Mouse (Mus musculus): ENCODE results near the gene Mcm10. TPM values are rescaled to one million over a fixed set of nuclear protein-coding genes. Genes with fewer than 3 reads are reported as not detected.

The Mcm10 gene
- 1 to 10 TPM; 3.4 to 4.0 TPM for total RNA-seq (2021)

DNA sequence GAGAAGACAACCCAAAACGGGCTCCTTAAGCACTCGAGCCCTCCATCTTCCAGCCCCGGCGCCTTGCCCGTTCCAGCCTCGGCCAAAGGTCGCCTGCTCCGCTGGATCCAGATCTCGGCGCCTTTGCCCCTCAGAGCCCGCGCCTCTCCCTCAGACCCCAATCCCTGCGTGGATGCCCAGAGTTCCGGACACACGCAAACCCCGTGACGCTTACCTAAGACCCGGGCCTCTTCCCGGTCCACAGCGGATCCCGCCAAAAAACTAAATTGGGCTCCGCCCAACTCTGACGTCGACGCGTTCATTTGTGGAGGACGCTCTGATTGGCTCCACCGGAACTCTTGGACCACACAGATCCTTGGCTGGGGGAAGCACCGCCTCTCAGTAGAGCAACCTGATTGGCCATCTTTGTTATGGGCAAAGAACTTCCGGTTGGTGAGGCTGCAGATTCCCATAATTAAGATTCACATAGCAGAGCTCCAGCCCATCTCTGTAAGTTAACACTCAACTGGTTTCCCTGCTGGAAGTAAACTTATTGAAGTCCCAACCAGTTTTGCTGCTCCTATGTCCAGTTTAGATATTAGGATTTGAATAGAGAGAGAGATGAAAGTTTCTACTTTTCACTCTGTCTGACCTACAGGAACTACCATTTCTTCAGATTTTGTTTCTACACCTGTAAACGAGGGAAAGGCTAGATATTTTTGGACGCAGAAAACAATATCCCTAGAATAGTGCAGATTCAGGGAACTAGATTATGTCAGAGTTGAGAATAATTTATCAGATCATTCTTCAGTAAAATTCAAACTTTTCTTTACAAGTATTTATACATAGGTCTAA lies at the start of gene Mcm10:
TSS of gene Mcm10 (minus strand) at position 301 of the 834 bp plus-strand sequence.
- intact Hi-C loops (cut with DNase I): no loop called here
- DNase-seq: peak; percentile 93

GRCm38 (mm10) chr2:5061133-5061708 lies 48.6 kb upstream of the Mcm10 start:
- intact Hi-C loops (cut with DNase I): loop anchor here (10.0 kb wide), 1 partner anchor 146 kb away; the partner anchor contains the start of gene Phyh
- no peak for DNase-seq

- intact Hi-C loops (cut with DNase I): loop anchor here (10.0 kb wide), 1 partner anchor 145 kb away; the partner anchor contains the start of gene Phyh
- peak; percentile 31 for DNase-seq
Observed at GRCm38 (mm10) chr2:5059997-5060396, 47.4 kb upstream of the Mcm10 start.

- DNase-seq: no peak
- intact Hi-C loops (cut with DNase I): no loop called here
Observed at GRCm38 (mm10) chr2:5058436-5058835, 45.8 kb upstream of the Mcm10 start.

- intact Hi-C loops (cut with DNase I): no loop called here
Observed at GRCm38 (mm10) chr2:5050562-5050961, 38.0 kb upstream of the Mcm10 start.

GRCm38 (mm10) chr2:5047016-5047415 lies 34.4 kb upstream of the Mcm10 start:
- no peak for DNase-seq
- intact Hi-C loops (cut with DNase I): no loop called here

More at GRCm38 (mm10) chr2:5050562-5050961, 38.0 kb upstream of the Mcm10 start:
- no peak for DNase-seq

DNA sequence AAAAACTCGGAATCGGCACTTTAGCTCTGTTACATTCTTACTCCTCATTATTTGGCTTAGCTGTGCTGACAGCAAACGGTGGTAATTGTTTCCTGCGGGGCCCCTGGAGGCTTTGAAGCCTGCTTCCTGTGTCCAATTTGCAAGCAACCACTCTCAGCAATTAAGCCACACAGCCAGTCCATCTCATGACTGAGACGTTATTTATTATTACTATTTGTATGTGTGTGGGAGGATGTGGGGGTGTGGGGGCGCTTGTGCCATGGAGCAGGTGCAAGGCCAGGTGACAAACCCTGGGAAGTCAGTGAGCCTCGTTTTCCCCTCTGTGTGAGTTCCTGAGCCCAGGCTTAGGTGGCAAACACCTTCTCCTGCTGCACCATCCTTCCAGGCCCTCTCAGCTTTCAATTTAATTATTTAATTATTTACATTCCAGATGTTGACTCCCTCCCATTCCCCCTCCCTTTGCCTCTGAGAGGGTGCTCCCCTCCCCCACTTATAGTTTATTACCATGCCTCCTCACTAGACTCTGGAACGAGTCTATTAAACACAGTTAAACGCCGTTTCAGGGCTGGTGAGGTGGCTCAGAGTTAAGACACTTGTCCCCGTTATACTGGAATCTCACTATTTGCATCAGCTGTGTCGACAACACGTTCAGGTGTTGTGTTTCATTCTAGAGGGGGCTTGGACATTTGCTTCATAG lies 32.8 kb upstream of the Mcm10 start:
- intact Hi-C loops (cut with DNase I): no loop called here

GRCm38 (mm10) chr2:5044321-5044720 lies 31.7 kb upstream of the Mcm10 start:
- DNase-seq: no peak
- intact Hi-C loops (cut with DNase I): no loop called here

More for the DNA sequence above, 32.8 kb upstream of the Mcm10 start:
- DNase-seq: no peak

GRCm38 (mm10) chr2:5043476-5043761 lies 30.8 kb upstream of the Mcm10 start:
- intact Hi-C loops (cut with DNase I): no loop called here
- DNase-seq: no peak

DNA sequence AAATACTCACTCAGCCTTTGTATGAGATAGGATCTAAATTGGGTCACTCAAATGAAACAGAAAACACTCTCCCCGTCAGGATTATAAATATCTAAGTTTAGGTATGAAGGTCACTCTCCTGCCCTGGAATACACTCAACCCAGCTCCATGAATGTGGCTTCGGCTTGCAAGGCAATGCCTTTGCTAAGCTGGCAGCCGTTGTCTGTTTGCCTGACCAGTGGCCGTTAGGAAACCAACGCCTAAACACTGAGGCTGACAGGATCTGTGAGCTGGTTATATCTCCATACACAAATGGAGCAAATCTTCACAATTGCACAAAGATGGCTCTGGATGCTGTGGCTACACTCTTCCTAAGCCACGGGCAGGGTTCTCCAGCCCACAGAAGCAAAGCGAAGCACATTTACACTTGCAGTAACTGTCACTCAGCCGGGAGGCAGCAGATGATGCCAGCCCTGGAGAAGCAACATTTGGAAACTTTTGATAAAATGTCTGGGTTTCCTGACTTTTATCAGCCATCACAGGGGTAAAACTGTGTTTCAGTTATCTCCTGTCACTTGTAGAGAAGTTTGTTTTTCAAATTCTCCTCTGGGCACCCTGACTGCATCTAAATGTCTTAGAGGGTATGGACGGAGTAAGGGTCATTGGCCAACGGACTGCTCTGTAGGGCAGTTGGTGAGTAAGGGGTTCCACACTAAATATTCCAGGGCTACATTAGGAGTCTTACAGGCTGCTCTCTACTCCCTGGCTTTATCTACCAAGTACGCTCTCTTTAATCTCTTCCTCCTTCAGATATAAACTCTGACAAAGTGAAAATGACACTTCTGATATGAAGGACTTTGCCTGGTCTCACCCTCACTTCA lies 30.3 kb upstream of the Mcm10 start:
- intact Hi-C loops (cut with DNase I): no loop called here
- DNase-seq: no peak

DNA sequence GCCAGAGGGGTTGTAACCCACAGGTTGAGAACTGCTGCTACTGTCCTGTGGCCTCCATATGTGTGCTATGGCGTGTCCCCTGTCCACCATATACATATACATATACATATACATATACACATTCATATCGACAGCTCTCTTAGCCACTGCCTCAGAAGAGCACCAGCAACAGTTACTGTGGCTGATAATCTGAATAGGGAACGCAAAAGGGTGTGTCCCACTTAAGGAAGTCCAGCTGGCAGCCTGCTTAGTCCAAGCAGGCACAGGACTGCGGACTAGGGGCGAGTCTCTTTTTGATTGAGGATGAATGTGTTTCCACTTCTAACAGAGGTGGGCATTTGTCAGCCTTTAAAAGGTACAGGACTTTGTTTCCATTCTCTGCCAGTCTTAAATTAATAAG lies 29.3 kb upstream of the Mcm10 start:
- intact Hi-C loops (cut with DNase I): no loop called here

GRCm38 (mm10) chr2:5040281-5041161 lies 27.9 kb upstream of the Mcm10 start:
- DNase-seq: no peak
- intact Hi-C loops (cut with DNase I): no loop called here

More for the DNA sequence above, 29.3 kb upstream of the Mcm10 start:
- no peak for DNase-seq

- intact Hi-C loops (cut with DNase I): no loop called here
- DNase-seq: no peak
Observed at GRCm38 (mm10) chr2:5039350-5040170, 27.0 kb upstream of the Mcm10 start.

GRCm38 (mm10) chr2:5038320-5038719 lies 25.7 kb upstream of the Mcm10 start:
- peak; percentile 69 for DNase-seq

DNA sequence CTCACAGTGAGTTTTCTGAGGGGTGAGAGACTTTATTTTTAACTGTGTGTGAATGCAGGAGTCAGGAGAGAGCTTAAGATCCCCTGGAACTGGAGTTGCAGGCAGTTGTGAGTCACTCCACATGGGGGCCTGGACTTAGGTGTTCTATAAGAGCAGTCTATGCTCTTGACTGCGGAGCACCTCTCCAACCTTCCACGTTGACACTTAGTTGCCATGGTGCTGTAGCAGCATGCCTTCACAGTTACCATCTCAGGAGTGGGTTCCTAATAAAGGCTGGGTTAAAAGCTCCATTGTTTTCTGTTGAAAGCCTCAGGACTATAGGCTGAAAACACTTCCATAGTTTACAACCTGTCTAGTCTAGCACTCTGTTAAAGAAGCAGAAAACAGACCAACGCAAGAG lies 24.8 kb upstream of the Mcm10 start:
- intact Hi-C loops (cut with DNase I): no loop called here
- no peak for DNase-seq

More at GRCm38 (mm10) chr2:5038320-5038719, 25.7 kb upstream of the Mcm10 start:
- intact Hi-C loops (cut with DNase I): no loop called here

- intact Hi-C loops (cut with DNase I): no loop called here
- no peak for DNase-seq
Observed at GRCm38 (mm10) chr2:5036411-5037076, 24.0 kb upstream of the Mcm10 start.

DNA sequence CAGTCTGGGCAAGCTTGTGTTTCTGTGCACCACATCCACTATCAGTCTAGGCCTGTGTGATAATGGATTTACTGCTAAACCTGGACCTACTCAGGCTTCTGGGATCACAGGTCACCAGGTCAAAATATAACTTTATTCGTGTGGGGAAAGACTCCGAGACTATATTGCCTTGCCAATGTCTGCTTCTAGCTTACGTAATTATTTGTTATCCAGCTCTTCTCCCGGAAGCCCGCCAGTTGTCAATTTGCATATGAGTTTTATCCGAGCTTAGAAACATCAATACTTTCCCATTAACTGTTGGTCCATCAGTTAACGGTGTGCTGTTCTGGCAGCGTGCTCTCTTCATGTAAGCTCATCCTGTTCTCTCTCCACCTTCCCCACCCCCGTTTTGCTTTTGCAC lies 22.6 kb upstream of the Mcm10 start:
- intact Hi-C loops (cut with DNase I): no loop called here
- DNase-seq: no peak

DNA sequence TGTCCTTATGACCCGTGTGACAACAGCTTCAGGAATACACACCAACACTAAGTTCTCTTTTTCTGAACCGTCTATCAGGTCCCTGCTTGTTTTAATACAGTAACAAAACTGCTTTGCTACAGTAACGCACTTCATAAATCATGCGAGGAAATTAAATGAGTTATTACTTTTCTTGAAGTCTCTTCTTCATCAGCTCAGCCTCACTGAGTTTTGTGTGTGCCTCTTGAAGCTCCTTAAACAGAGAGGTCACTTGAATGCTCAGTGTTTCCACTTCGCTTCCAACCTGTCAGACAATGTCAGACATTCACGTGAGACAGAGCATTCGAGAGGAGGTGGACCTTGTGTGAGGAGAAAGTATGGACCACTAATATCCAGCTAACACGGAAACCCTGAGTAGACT lies 22.2 kb upstream of the Mcm10 start:
- intact Hi-C loops (cut with DNase I): no loop called here

More for the DNA sequence above, 22.2 kb upstream of the Mcm10 start:
- no peak for DNase-seq
